Mouse (Mus musculus) cortical plate, adult 2 months (tissue): ENCODE measurements around the gene Samd8.

ENCODE experiments used
- CTCF ChIP-seq: fragments of 200-500 bp; IDR thresholded peaks from 2 replicates; pipeline ENCODE4 v1.5.1; 2011; ENCODE audit warnings: mild to moderate bottlenecking, control low read depth, low read length; ENCODE audit not compliant: insufficient read depth; ENCODE audit errors: extremely low read depth
- POLR2A ChIP-seq: fragments of 200-500 bp; IDR thresholded peaks from 2 replicates; pipeline ENCODE4 v1.6.1; 2011; ENCODE audit warnings: mild to moderate bottlenecking, low read length, control low read depth; ENCODE audit not compliant: insufficient read depth; ENCODE audit errors: extremely low read depth

- TF ChIP-seq CTCF (no peak), POLR2A (no peak)
These were observed 75.6 kb downstream of the Samd8 start for GRCm38 (mm10) chr14:21825786-21826491.
